Mouse (Mus musculus): ENCODE results near the gene Nubp1.

The Nubp1 gene

GRCm38 (mm10) chr16:10468201-10468600 is 56.5 kb downstream of the Nubp1 start:
- no peak for DNase-seq (ENCODE audit: low spot score)

GRCm38 (mm10) chr16:10471950-10472349 is 60.2 kb downstream of the Nubp1 start:
- no peak for DNase-seq (ENCODE audit: low spot score)

Data from urinary bladder, postnatal 25 days (tissue).